Mouse (Mus musculus) layer of hippocampus, adult 9-11 months (tissue): ENCODE measurements at regions not wholly inside any gene's neighbourhood (a gene's known extent, or its start where the extent isn't known, plus 50 kb on each side); places are given as distances from the start of the nearest gene placed in this dataset.

Experiments used
- DNase-seq: peaks from one replicate; pipeline ENCODE4 v3.0.0; 2022

DNA sequence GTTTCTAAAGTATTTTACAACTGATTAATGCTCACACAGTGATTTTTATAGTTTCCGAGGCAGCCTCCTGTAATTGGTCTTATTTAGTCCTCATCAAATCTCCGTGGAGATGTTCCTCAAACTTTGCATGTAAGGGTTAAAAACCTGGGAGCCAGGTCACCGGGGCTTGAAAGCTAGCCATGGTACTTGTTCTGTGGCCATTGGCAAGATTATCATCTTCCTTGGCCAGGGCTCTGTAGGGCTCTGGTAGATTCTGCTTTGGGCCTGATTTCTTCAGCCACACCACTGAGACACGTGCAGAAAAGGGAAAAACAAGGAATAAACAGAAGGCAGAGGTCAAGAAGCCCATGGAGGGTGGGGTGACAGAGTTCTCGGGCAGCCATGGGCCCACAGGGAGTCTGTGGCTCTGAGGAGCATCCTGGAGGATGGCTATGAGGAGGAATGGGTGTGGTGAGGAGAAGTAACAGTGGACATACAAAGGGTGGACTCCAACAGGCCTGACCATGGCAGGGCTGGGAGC, 50.7 kb upstream of the Eps8l3 start:
- no peak for DNase-seq

- DNase-seq = no peak
Observed at GRCm38 (mm10) chr3:107825468-107825867, 51.6 kb upstream of the Eps8l3 start.

GRCm38 (mm10) chr3:107824378-107824777, 52.7 kb upstream of the Eps8l3 start:
- peak; percentile 62 for DNase-seq

DNA sequence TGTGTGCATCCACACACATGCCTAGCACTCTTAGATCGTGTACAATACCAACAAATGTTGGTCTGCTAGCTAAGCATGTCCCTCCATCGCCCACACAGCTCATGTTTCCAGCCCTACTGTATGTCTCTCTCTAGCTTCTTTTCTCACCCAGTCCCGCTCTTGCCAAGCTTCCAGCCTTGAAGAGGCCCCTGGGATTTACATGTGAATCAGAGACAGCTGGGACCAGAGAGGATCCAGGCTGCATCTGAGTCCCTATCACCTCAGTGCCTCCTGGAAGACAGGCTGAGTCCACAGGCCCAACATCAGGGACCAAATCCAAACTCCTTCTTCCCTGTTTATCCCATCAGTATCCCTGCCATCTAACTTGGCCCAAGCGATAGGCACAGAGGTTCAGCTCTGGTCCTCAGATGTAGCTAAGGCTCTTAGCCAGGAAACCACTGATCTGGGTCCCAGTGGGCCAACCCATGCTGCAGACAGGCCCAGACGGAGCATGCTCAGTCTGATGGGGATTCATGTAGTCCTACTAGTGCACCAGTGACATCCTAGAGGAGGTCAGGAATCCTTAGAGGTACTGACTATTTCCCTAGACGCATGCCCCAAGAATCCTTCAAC, 53.3 kb upstream of the Eps8l3 start:
- DNase-seq = no peak

DNA sequence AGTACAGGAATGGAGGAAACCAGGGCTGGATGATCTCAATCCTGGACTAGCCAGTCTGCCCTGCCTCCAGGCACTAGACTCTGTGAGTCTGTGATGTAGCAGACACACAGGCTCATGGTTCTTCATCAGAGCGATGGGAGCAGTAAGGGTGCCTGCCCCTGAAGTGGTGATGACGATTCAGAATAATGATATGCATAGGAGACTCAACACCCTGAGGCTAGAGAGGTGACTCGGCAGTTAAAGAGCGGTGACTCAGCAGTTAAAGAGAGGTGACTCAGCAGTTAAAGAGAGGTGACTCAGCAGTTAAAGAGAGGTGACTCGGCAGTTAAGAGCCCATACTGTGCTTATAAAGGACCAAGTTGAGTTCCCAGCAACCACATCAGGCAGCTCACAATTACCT, 53.9 kb upstream of the Eps8l3 start:
- no peak for DNase-seq

- DNase-seq = no peak
Observed at GRCm38 (mm10) chr3:107822499-107822898, 54.5 kb upstream of the Eps8l3 start.

DNA sequence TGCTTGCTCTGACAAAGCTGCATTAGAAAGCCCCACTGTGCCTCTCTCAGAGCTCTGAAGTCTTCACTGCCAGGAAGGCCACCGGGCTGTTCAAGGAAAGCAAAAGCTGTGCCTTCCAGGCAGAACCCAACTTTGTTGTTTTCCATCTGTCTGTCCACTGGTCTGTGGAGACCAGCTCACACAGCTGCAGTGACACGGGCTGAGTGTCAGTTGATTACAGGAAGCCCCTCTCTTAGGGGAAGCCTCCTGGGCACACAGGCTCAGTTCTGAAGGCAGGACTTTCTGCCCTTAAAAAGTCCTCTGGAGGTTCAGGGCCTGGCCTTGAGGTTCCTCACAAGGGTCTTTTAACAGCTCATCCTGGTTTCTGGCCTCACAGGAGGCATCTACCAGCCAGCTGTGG, 55.1 kb upstream of the Eps8l3 start:
- DNase-seq = no peak

DNA sequence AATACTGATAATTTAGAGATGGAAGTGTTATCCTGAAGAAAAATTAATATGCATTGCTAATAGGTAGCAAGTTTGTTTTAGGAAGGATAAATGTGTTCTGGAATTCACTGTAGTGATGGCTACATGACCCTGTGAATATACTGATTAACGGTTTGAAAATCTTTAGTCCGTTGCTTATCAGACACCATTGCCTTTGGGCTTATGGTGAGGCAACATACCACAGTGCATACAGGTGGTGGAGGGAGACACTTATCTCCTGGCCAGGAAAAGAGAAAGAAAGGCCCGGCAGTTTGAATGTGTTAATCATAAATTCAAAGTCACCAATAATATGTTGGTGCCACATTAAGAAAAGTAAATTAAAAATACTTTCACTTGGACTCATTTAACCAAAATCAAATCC, 57.4 kb upstream of the Eps8l3 start:
- no peak for DNase-seq

- DNase-seq = no peak
Observed at GRCm38 (mm10) chr3:107818616-107819495, 58.2 kb upstream of the Eps8l3 start.

DNA sequence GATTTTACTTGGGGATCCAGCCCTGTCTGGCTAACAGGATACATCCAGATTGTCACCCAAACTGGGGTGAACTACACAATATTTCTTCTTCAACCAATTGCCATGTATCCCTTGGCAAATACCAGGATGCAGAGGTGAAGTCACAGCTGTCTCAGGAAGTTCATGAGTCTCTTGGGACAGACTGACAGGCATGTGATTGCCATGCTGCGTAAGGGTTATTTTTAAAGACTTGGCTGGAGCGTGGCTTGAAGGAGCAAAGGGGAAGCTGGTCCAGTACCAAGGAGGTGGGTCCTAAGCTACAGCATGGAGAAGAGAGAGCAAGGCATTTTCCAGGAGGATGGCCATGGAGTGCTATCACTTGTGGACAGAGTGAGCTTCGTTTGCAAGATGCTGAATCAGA, 55.8 kb upstream of the Csf1 start:
- peak; percentile 54 for DNase-seq

GRCm38 (mm10) chr3:107814280-107814679, 54.0 kb upstream of the Csf1 start:
- DNase-seq = no peak

GRCm38 (mm10) chr3:107812885-107813284, 52.6 kb upstream of the Csf1 start:
- no peak for DNase-seq

GRCm38 (mm10) chr3:107812341-107812740, 52.1 kb upstream of the Csf1 start:
- no peak for DNase-seq

DNA sequence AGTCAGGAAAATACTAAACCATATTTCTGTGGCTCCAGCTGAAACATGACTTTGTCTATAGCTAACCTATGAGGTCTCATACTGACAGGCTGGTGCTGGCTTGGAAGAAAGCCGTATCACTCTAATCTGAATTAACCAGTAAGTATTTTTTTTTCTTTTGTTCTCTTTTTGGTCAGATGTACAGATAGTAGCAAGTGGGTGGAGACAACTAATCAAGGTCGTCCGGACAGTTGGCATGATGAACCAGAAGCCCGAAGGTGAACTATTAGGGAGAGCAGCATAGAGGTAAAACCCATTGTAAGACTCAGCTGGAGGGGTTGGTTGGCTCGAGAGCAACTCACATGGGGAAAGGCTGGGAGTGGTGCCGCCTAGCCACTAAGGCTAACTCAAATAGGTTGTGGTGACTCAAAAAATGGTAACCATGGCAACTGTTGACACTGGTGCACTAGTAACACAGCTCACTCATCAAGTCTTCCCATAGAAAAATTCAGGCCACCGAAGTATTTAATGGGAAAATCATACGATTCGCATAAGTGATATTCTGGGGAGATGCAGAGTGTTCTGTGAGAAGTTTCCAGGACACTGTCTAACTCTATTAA, 50.3 kb upstream of the Csf1 start:
- no peak for DNase-seq
